Mouse (Mus musculus) hematopoietic stem cell, adult 5-6 weeks (primary cell): ENCODE measurements at regions not wholly inside any gene's neighbourhood (a gene's known extent, or its start where the extent isn't known, plus 50 kb on each side); places are given as distances from the start of the nearest gene placed in this dataset.

Experiments used
- ATAC-seq, 2 experiments: fragments of 125-278 bp in 1 of 2; replicated peaks in 1 of 2; 2 replicates each; pipeline ENCODE4 v1.8.0; 2016 to 2017; ENCODE audit warnings: inconsistent platforms in 2 of 2, mild to moderate bottlenecking in 2 of 2, moderate number of reproducible peaks in 2 of 2, low read depth in 1 of 2, moderate TSS enrichment in 1 of 2; ENCODE audit not compliant: low FRiP score in 2 of 2, poor library complexity in 2 of 2, severe bottlenecking in 2 of 2, insufficient read depth in 1 of 2, low TSS enrichment in 1 of 2

GRCm38 (mm10) chr1:90268131-90268691 lies 64.4 kb downstream of the Ackr3 start:
- no peak; a peak in 1 of 4 replicates for ATAC-seq

- no peak for ATAC-seq
Measured at GRCm38 (mm10) chr1:90268951-90269350, 65.2 kb downstream of the Ackr3 start.

GRCm38 (mm10) chr1:90269836-90270235 lies 66.1 kb downstream of the Ackr3 start:
- no peak for ATAC-seq

GRCm38 (mm10) chr1:90271326-90271725 lies 67.5 kb downstream of the Ackr3 start:
- no peak for ATAC-seq

- ATAC-seq, result no peak
Measured at GRCm38 (mm10) chr1:90272411-90272810, 68.6 kb downstream of the Ackr3 start.

- ATAC-seq, result no peak
Measured at GRCm38 (mm10) chr1:90272830-90273628, 69.2 kb downstream of the Ackr3 start.

- ATAC-seq, result no peak
Measured at GRCm38 (mm10) chr1:90273629-90273928, 69.8 kb downstream of the Ackr3 start.

GRCm38 (mm10) chr1:90274968-90275651 lies 71.3 kb downstream of the Ackr3 start:
- no peak for ATAC-seq

- no peak for ATAC-seq
Measured at GRCm38 (mm10) chr1:90275786-90276520, 72.2 kb downstream of the Ackr3 start.

- no peak for ATAC-seq
Measured at GRCm38 (mm10) chr1:90277486-90278255, 73.9 kb downstream of the Ackr3 start.

GRCm38 (mm10) chr1:90279066-90279839 lies 75.5 kb downstream of the Ackr3 start:
- ATAC-seq, result no peak

GRCm38 (mm10) chr1:90280227-90280626 lies 76.4 kb downstream of the Ackr3 start:
- no peak for ATAC-seq

GRCm38 (mm10) chr1:90281255-90281654 lies 77.5 kb downstream of the Ackr3 start:
- no peak for ATAC-seq

GRCm38 (mm10) chr1:90281956-90282355 lies 78.2 kb downstream of the Ackr3 start:
- no peak for ATAC-seq

GRCm38 (mm10) chr1:90282367-90282766 lies 78.6 kb downstream of the Ackr3 start:
- ATAC-seq, result no peak

GRCm38 (mm10) chr1:90283176-90283775 lies 79.5 kb downstream of the Ackr3 start:
- ATAC-seq, result no peak
